Mouse (Mus musculus) testis, adult 2 months (tissue): ENCODE data around the gene Rgs11.

ENCODE experiments used
- CTCF ChIP-seq: fragments of 200-500 bp; IDR thresholded peaks from 2 replicates; pipeline ENCODE4 v1.5.1; 2012; ENCODE audit warnings: low read depth, mild to moderate bottlenecking, inconsistent platforms, low read length, moderate library complexity; ENCODE audit not compliant: control insufficient read depth, insufficient read depth, insufficient replicate concordance
- POLR2A ChIP-seq: fragments of 200-500 bp; IDR thresholded peaks from 2 replicates; pipeline ENCODE4 v1.6.1; 2012; ENCODE audit warnings: low read depth, mild to moderate bottlenecking, inconsistent platforms, low read length, moderate library complexity; ENCODE audit not compliant: control insufficient read depth

GRCm38 (mm10) chr17:26251886-26252538, 49.3 kb downstream of the Rgs11 start:
- TF ChIP-seq POLR2A (no peak), CTCF (no peak)
